Mouse (Mus musculus) midbrain, embryonic 11.5 days (tissue): ENCODE measurements around the gene Gnb2. TPM values are rescaled to one million over a fixed set of nuclear protein-coding genes. Genes with fewer than 3 reads are reported as not detected.

Source experiments
- ATAC-seq: fragments of 200-750 bp; cut with Nextera tagmentation; 2 replicates; pipeline ENCODE4 v1.8.0; 2017; ENCODE audit warnings: moderate TSS enrichment, moderate library complexity; ENCODE audit not compliant: low FRiP score
- DNase-seq: peaks from one replicate; pipeline ENCODE4 v3.0.0; 2015; ENCODE audit warnings: low spot score; ENCODE audit errors: missing footprints
- H3K27ac ChIP-seq: fragments of 300-500 bp; sonication (generic); 2 replicates; pipeline ENCODE4 v1.5.1; 2014; ENCODE audit warnings: low read depth, low read length
- H3K27me3 ChIP-seq: fragments of 300-500 bp; sonication (generic); 2 replicates; pipeline ENCODE4 v1.6.1; 2014; ENCODE audit warnings: mild to moderate bottlenecking, low read length, moderate library complexity, mixed read lengths; ENCODE audit not compliant: control insufficient read depth, insufficient read depth
- H3K36me3 ChIP-seq: fragments of 300-500 bp; sonication (generic); 2 replicates; pipeline ENCODE4 v1.6.1; 2014; ENCODE audit warnings: mild to moderate bottlenecking, low read length, moderate library complexity, mixed read lengths; ENCODE audit not compliant: control insufficient read depth, insufficient read depth
- H3K4me1 ChIP-seq: fragments of 300-500 bp; sonication (generic); 2 replicates; pipeline ENCODE4 v1.6.1; 2014; ENCODE audit warnings: low read length; ENCODE audit not compliant: control insufficient read depth, insufficient read depth
- H3K4me2 ChIP-seq: fragments of 300-500 bp; sonication (generic); 2 replicates; pipeline ENCODE4 v1.6.1; 2014; ENCODE audit warnings: mild to moderate bottlenecking, moderate library complexity
- H3K4me3 ChIP-seq: fragments of 300-500 bp; sonication (generic); 2 replicates; pipeline ENCODE4 v1.5.1; 2014; ENCODE audit warnings: low read depth, low read length
- H3K9ac ChIP-seq: fragments of 300-500 bp; sonication (generic); 2 replicates; pipeline ENCODE4 v1.6.1; 2014; ENCODE audit warnings: low read length
- H3K9me3 ChIP-seq: fragments of 300-500 bp; sonication (generic); 2 replicates; pipeline ENCODE4 v1.6.1; 2016; ENCODE audit warnings: low read length; ENCODE audit not compliant: control insufficient read depth
- WGBS: fragments of 180-500 bp; shearing (Covaris S2); extraction: QIAGEN DNeasy Blood & Tissue Kit; methylation state at CpG from one replicate; pipeline ENCODE4 v1.1.7; 2014; 5-methylcytosine and 5-hydroxymethylcytosine counted together
- polyA plus RNA-seq: library from polyadenylated mRNA; unstranded; fragments of >200 nt; fragmentation: Nextera tagmentation; extraction: Ambion mirVana; gene quantifications from 2 replicates; pipeline ENCODE4 v1.2.1, GENCODE M21; 2014

Gene Gnb2
- polyA plus RNA-seq, 1 experiment from 2014 or later: 501 TPM

DNA sequence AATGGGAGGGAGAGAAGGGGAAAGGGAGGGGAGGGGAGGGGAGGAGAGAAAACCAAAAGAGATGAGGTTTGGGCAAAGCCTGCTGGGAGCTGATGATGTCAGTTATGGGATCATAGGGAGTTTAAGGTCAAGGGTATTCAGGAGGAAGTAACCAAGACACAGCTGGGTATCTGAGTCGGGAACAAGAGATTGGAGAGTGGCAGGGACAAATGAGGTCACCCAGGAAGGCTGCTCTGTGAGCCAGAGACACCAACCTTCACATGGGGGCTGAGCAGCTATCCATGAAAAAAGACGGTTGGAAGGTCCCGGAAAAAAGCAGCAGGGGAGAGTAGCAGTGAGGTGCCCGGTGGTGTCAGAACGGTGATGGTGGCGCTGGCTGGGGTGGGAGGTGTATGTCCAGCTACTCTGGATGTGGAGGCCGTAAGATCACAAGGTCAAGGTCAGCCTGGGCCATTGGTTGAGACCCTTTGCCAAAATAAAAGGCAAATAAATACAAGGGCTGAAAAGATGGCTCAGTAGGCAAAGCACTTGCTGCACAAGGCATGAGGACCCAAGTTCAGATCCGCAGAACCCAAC is 35.0 kb upstream of the Gnb2 start:
- Histone ChIP-seq H3K9ac (no peak overlapping the region), H3K4me2 (no peak overlapping the region), H3K27ac (no peak overlapping the region), H3K27me3 (no peaks in the 10 kb centered on the region), H3K4me1 (peaks cover 2% of the 10 kb centered on the region; the same call in 1 of the 2 replicates), H3K36me3 (no peaks in the 10 kb centered on the region), H3K9me3 (no peaks in the 10 kb centered on the region), H3K4me3 (no peak overlapping the region)
- no peak for ATAC-seq
- no peak for DNase-seq
- WGBS: 82% methylated on average over 8 of the region's 8 CpGs

DNA sequence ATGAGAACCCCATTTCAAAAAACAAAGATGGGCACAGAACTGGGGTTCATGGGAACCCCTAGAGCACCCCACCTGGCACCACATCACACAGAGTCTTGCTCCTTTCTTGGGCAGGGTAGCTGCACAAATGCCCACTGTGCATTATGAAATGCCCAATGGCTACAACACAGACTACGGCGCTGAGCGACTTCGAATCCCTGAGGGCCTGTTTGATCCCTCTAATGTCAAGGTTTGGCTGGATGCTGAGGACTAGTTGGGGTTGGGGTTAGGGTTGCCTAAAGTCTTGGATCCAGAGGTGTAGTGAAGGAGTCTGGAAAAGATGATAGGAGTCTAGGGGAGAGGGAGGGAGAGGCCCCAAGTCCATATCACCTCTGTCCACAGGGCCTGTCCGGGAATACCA is 33.1 kb upstream of the Gnb2 start:
- Histone ChIP-seq H3K36me3 (no peaks in the 10 kb centered on the region), H3K4me2 (no peak overlapping the region), H3K9ac (no peak overlapping the region), H3K4me3 (no peak overlapping the region), H3K9me3 (no peaks in the 10 kb centered on the region), H3K4me1 (peaks cover 2% of the 10 kb centered on the region; the same call in 1 of the 2 replicates), H3K27ac (no peak overlapping the region), H3K27me3 (no peaks in the 10 kb centered on the region)
- 93% methylated on average over 5 of the region's 5 CpGs for WGBS
- no peak for ATAC-seq
- peak; percentile 67 for DNase-seq

DNA sequence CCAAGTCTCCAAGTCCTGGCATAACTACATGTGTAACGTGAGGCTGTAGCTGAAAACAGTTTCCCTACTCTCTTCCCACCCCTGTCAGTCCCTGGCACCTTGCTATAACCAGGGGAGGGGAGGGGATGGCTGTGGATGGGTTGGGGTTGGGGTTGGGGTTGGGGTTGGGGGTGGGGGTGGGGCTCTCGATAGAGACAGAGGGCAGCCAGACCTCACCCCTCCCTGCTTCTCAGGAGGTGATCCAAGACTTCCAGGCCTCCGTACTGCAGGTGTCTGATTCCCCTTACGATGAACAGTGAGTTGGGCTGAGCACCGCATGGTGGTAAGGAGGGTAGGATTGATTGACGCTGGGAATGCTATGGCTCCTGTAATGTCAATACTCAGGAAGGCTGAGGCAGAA is 32.4 kb upstream of the Gnb2 start:
- H3K4me2 ChIP-seq: no peak overlapping the region
- 72% methylated on average over 6 of the region's 6 CpGs for WGBS
- no peak overlapping the region for H3K27ac ChIP-seq
- H3K36me3 ChIP-seq: no peaks in the 10 kb centered on the region
- H3K4me3 ChIP-seq: no peak overlapping the region
- no peaks in the 10 kb centered on the region for H3K9me3 ChIP-seq
- DNase-seq: peak; percentile 31
- no peak for ATAC-seq
- H3K9ac ChIP-seq: no peak overlapping the region
- no peaks in the 10 kb centered on the region for H3K27me3 ChIP-seq
- peaks cover 2% of the 10 kb centered on the region; the same call in 1 of the 2 replicates for H3K4me1 ChIP-seq

DNA sequence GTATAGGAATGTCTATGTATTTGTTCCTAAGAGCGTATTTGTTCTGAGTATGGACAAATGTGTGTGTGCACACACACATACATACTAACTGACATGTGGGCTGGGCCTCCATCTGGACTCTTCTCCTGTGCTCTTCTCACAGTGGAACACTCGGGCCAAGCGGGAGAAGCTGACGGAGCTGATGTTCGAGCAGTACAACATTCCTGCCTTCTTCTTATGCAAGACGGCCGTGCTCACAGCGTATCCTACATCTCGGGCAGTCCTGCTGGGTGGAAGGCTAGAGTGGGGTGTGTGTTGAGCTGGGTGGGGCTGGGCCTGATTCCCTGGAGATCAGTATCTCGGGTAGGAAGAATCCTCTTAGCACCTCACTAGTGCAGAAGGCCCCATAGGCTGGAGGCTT is 29.7 kb upstream of the Gnb2 start:
- no peak for ATAC-seq
- no peaks in the 10 kb centered on the region for H3K9me3 ChIP-seq

DNA sequence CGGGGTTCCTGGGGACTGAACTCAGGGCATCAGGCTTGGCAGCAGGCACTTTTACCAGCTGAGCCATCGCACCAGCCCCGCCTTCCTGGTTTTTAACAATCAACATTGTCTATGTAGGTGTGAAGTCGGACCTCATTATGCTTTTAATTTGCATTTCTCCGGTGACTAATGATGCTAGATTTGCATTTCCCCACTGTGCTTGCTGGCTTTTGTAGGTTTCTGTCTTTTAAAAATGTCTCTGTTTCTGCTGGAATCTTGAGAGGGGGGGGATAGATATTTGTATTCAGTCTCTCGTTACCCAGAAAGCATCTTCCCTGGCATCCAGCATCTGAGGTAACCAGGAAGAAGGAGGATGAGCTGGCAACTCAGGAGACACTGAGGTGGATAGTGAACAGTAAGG is 28.2 kb upstream of the Gnb2 start:
- 67% methylated on average over 6 of the region's 6 CpGs for WGBS
- no peak for ATAC-seq
- no peak overlapping the region for H3K27ac ChIP-seq

More for the DNA sequence above, 29.7 kb upstream of the Gnb2 start:
- H3K36me3 ChIP-seq: no peaks in the 10 kb centered on the region
- no peak overlapping the region for H3K4me3 ChIP-seq
- H3K4me1 ChIP-seq: no peaks in the 10 kb centered on the region
- H3K27me3 ChIP-seq: no peaks in the 10 kb centered on the region
- no peak overlapping the region for H3K4me2 ChIP-seq
- no peak overlapping the region for H3K27ac ChIP-seq
- 85% methylated on average over 10 of the region's 10 CpGs for WGBS
- no peak for DNase-seq
- no peak overlapping the region for H3K9ac ChIP-seq

DNA sequence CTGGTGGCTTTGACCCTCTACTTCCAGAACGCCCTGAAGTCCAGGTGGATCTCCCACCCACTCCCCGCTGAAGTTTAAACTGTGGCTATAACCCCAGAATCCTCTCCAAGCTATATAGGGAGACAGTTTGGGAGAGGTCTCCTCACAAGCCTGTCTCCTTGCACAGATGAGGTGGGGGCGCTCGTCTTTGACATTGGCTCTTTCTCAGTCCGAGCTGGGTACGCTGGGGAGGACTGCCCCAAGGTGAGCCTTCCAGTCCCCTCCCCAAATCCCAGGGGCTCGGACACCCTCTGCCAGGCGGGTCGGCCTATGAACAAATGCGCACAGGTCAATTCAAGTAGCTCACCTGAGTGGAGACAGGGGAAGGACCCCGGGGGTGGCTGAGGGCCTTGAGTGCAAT is 20.6 kb upstream of the Gnb2 start:
- Histone ChIP-seq H3K36me3 (no peaks in the 10 kb centered on the region), H3K4me2 (peak overlapping the region; percentile 39), H3K4me1 (no peaks in the 10 kb centered on the region), H3K4me3 (peak overlapping the region; percentile 33), H3K9ac (peak overlapping the region; percentile 49), H3K27ac (no peak overlapping the region), H3K27me3 (no peaks in the 10 kb centered on the region), H3K9me3 (no peaks in the 10 kb centered on the region)
- 51% methylated on average over 11 of the region's 11 CpGs for WGBS
- ATAC-seq (peak; percentile 30; the same call in 1 of the 2 replicates), DNase-seq (no peak)

More for the DNA sequence above, 28.2 kb upstream of the Gnb2 start:
- Histone ChIP-seq H3K27me3 (no peaks in the 10 kb centered on the region), H3K9ac (no peak overlapping the region), H3K9me3 (no peaks in the 10 kb centered on the region), H3K36me3 (no peaks in the 10 kb centered on the region), H3K4me3 (no peak overlapping the region), H3K4me1 (no peaks in the 10 kb centered on the region), H3K4me2 (no peak overlapping the region)
- no peak for DNase-seq

DNA sequence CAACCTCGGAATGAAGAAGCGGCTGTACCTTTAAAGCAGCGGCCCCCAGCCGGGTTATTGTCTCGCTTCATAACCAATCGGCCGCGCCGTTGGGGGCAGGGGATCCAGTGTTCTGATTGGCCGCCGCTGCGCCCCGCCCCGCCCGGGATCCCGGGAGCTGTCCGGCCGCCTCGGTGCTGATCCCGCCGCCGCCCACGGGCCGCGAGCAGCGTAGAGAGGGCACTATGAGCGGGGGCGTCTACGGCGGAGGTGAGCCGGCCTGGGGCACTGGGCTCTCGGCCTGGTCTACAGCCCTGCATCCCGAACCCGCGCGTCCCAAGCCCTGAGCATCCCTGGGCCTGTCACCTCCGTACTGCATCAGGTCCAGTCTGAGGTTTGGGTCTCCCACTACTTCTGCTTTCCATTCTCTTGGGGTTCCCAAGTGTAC is 20.1 kb upstream of the Gnb2 start, which contains the start of gene Actl6b:
Gene Actl6b, plus strand, starts transcription at position 107 of the 427 bp plus-strand sequence.
- H3K27me3 ChIP-seq: no peaks in the 10 kb centered on the region
- H3K9ac ChIP-seq: peak within 1 kb of the TSS; percentile 49
- no peak within 1 kb of the TSS for H3K27ac ChIP-seq
- peak; percentile 94 for ATAC-seq
- no peaks in the 10 kb centered on the region for H3K4me1 ChIP-seq
- H3K36me3 ChIP-seq: no peaks in the 10 kb centered on the region
- H3K4me2 ChIP-seq: peak within 1 kb of the TSS; percentile 39
- H3K9me3 ChIP-seq: no peaks in the 10 kb centered on the region
- 2% methylated on average over 37 of the region's 37 CpGs for WGBS
- peak; percentile 97 for DNase-seq
- peak within 1 kb of the TSS; percentile 33 for H3K4me3 ChIP-seq

DNA sequence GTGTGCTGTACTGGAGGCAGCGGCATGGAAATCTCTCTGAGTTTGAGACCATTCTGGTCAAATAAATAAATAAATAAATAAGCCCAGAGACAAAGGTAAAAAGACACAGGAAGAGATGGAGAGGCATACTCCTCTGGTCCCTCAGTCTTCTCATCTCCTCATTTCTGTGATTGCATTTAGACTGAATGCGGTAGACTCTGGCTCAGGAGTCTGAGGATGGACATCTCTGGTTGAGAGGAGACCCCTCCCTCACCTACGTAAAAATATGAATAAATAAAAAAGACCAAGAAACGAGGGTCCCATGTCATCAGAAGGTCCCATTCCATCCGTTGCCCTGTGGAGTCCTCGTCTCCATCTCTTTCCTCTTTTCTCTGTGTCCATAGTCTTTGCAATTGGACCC is 19.7 kb upstream of the Gnb2 start:
- Histone ChIP-seq H3K27ac (no peak overlapping the region), H3K4me1 (no peaks in the 10 kb centered on the region), H3K27me3 (no peaks in the 10 kb centered on the region), H3K36me3 (no peaks in the 10 kb centered on the region), H3K4me3 (peak overlapping the region; percentile 33; the same call in 1 of the 2 replicates), H3K9me3 (no peaks in the 10 kb centered on the region), H3K9ac (no peak overlapping the region), H3K4me2 (peak overlapping the region; percentile 39)
- DNase-seq: no peak
- no peak for ATAC-seq
- 26% methylated on average over 6 of the region's 6 CpGs for WGBS

DNA sequence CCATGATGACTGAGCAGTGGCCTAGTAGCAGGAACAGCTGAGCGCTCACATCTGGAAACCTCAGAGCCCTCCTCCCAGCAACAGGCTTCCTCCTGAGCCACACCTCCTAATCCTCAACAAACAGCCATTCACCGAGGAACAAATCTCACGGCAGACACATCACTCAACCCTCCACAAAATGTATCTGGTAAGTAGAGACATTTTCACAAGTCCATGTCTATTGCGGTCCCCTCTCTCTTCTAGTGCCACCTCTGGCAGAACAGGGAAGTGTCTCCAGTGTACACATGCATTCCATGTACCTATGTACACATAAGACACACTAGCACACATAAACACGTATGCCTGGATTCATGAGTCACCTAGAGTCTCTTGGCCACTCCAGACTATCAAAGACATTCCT is 17.8 kb upstream of the Gnb2 start:
- no peaks in the 10 kb centered on the region for H3K4me1 ChIP-seq
- ATAC-seq (no peak), DNase-seq (no peak)
- H3K27me3 ChIP-seq: no peaks in the 10 kb centered on the region
- H3K4me3 ChIP-seq: no peak overlapping the region
- WGBS: 67% methylated on average over 5 of the region's 5 CpGs
- no peaks in the 10 kb centered on the region for H3K36me3 ChIP-seq
- no peak overlapping the region for H3K4me2 ChIP-seq
- H3K9me3 ChIP-seq: no peaks in the 10 kb centered on the region
- H3K27ac ChIP-seq: no peak overlapping the region
- H3K9ac ChIP-seq: no peak overlapping the region
